Mouse (Mus musculus): ENCODE data around the gene Mllt3.

Gene Mllt3

DNA sequence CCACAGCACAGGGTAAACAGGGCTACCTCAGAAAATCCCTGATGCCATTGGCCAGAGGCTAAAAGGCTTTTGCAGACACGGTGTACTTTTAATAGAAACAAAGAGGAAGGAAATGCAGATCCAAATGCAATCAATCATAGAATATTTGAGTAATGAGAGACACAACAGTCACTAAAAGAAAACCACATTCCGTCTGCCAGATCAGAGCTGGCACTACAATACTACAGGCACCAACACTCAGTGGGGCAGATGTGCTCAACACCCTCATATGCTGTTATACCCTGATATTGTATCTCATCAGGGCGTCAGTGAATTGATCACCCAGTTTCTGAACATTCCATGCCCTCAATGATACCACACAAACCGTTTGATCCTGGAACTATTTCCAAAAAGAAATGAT lies 79.4 kb downstream of the Mllt3 start:
- no peak for DNase-seq (ENCODE audit: low read depth, low spot score)

- no peak for DNase-seq (ENCODE audit: low read depth, low spot score)
Observed at GRCm38 (mm10) chr4:87953268-87953667, 79.9 kb downstream of the Mllt3 start.

DNA sequence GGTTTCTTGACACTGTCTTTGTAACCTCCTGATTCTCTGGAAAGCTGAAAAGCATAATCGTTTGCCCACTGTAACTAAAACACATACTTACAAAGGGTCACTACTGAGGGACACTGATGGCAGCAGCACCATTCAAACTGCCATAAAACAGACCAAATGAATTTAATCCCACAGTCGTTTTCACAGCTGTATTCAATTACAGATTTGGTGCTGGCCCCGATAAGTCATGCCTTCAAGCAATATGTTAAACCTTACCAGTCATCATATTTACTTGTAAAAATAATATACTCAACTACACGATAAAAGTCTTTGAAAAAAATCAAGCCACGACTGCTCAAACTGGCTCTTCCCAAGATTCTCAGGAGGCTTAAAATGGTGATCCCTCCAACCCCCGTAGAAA lies 83.7 kb downstream of the Mllt3 start:
- DNase-seq (ENCODE audit: low read depth, low spot score) = no peak

DNA sequence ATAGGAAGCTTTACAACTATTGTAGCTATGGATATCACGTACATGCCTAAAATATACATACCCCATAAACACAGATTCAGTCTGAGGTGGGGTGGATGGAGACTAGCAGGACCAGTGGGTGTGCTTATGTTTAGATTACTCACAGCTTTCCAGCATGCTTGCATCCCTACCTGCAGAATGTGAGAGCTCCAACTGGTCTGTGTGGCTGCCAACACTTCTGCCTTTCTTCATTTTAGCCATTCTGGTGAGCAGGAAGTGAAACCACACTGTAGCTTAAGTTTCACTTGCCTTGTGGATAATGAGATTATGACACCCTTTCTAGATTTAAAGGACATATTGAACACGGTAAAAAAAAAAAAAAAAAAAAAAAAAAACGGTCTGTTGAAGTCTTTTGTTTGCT lies 88.8 kb downstream of the Mllt3 start:
- DNase-seq (ENCODE audit: low read depth, low spot score) = no peak

DNA sequence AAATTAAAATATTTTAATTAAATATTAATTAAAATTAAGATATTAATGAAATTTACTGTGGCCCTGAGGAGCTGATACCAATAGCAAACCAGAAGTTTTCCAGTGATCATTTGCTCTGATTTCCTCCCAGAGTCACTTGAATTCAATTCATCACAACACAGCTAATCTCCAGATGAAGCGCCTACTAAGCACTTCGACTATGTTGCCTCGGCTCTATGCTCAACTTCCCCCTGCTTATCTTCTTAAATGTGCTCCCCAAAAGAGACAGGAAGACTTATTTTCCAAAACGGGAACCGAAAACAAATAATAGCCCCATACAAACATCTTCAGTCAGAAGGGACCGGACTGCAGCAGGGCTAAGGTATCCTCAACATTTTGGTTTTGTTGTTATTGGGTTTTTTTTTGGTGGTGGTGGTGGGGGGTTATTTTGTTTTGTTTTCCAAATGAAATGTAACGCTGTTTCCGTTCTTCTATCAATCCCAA lies 90.2 kb downstream of the Mllt3 start:
- no peak for DNase-seq (ENCODE audit: low read depth, low spot score)

GRCm38 (mm10) chr4:87939474-87940154 lies 93.5 kb downstream of the Mllt3 start:
- DNase-seq (ENCODE audit: low read depth, low spot score) = no peak

DNA sequence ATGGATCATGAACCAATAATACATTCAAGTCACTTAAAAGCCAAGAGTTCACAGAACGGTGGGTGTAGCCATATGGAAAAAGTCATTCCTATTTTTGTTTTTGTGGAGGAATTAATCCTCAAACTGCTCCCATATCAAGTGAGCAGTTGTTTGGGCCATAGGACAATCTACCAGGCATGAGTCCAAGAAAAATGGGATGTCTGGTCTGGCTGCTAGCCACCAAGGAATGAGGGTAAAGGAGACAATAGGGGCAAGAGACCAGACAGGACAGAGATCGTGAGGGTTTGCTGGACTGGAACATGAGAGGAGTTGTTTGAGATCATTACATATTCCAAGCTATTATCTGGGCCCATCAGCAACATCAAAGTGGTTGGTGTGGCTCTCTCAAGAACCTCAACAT lies 96.8 kb downstream of the Mllt3 start:
- no peak for DNase-seq (ENCODE audit: low read depth, low spot score)

DNA sequence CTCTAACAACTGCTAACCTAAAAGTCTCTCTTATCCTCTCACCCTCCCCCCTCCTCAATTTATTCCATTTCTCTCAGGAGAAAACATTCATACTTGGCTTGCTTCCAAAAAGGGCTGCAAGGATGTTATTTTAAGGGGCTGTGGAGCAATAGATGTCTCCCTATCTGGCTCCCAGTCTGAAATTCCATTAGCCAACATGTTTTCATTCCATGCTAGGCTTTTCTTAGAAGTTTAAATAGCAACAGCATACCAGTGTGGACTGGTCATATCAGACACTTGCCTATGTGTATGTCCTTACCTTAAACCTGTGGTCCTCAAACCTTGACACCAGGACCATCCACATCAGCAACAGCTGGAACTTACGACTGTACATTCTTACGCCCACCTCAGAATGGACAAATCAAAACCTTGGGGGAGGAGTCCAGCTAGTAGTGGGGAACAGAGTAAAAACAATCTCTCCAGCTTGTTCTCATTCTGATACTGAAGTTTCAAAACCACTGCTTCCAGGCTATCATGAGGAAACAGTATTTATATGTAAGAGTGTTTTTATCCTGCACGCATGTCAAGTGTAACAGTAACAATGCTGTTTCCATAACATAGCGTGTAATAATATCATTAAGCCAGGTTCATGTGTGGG lies 99.3 kb downstream of the Mllt3 start:
- DNase-seq (ENCODE audit: low read depth, low spot score) = peak; percentile 55

DNA sequence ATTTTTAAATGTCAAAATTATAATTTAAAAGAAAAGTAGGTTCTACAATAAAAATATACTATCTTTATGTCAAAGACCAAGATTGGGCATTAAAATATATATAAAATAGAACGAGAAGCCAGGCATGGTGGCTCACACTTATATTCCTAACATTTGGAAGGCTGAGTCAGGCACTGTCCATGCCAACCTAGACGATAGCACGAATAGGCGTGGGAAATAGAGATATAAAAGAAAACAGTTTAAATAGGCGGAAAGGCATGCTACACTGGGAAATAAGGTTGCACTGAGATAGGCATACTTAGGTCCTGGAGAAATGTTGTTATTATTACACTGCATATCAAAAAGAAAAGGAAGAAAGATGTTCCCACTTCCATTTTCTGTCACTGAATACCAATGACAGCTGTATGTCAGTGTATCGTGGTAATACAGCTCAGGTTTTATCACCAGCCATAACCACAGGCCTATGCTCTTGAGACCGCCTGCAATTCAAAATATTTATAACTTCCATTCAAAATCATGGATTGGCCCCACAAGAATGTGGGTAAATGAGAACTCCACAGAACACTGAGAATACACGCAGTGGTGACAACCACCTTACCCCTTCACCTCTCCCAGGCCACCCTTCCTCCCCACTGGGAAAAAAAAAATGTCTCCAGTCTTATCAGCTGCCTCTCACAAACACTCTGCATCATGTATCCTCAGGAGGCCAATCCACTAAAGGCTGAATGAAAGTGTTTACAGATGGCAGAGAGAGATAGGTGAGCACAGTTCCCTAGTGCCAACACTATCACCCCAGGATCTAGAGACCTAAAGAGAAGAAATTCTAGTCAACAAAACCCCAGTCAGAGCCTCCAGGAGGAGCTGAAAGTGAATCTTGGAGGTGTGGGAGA lies 102.6 kb downstream of the Mllt3 start:
- no peak for DNase-seq (ENCODE audit: low read depth, low spot score)

- no peak for DNase-seq (ENCODE audit: low read depth, low spot score)
Observed at GRCm38 (mm10) chr4:87928603-87929199, 104.5 kb downstream of the Mllt3 start.

- no peak for DNase-seq (ENCODE audit: low read depth, low spot score)
Observed at GRCm38 (mm10) chr4:87927354-87927753, 105.8 kb downstream of the Mllt3 start.

GRCm38 (mm10) chr4:87920664-87921063 lies 112.5 kb downstream of the Mllt3 start:
- DNase-seq (ENCODE audit: low read depth, low spot score) = no peak

GRCm38 (mm10) chr4:87911172-87911994 lies 121.8 kb downstream of the Mllt3 start:
- DNase-seq (ENCODE audit: low read depth, low spot score) = no peak

GRCm38 (mm10) chr4:87905149-87905771 lies 127.9 kb downstream of the Mllt3 start:
- DNase-seq (ENCODE audit: low read depth, low spot score) = no peak

GRCm38 (mm10) chr4:87904722-87905121 lies 128.4 kb downstream of the Mllt3 start:
- no peak for DNase-seq (ENCODE audit: low read depth, low spot score)

- DNase-seq (ENCODE audit: low read depth, low spot score) = no peak
Observed at GRCm38 (mm10) chr4:87902584-87902983, 130.6 kb downstream of the Mllt3 start.

DNA sequence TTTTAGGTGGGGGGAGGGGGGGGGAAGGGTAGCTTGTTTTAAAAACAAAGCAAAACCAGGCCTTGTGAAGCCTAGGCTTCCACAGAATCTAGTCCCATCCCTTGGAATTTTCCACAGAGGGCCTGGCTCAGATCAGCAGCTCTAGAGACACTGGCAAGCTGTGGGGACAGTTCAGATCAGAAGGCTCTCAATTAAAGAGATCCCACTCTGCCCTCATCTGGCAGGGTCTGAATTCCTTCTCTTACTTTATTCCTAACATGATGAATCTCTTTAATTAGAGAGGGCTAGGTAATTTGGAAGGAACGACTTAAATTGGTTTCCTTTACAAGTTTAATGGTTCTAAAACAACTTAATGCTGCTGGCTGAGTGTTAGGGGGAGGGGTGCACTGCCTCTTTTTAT lies 132.0 kb downstream of the Mllt3 start:
- DNase-seq (ENCODE audit: low read depth, low spot score) = no peak

DNA sequence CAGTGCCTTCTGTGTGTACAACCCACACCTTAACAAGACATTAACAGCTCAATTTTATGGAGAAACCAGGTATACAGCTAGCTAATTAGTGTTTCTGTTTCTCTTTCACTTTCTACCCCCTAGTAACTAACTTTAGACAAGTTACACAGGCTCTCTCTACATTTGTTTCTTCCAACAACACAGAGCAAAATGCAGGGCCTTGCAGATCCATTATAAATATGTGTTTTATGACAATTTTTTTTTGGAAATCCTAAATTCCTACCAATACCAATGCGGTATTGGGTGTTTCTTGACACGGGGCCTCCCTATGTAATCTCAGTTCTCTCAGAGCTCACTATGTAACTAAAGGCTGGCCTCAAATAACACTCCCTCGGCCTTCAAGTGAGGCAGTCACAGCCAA lies 139.7 kb downstream of the Mllt3 start:
- no peak for DNase-seq (ENCODE audit: low read depth, low spot score)

GRCm38 (mm10) chr4:87893012-87893411 lies 140.2 kb downstream of the Mllt3 start:
- no peak for DNase-seq (ENCODE audit: low read depth, low spot score)

DNA sequence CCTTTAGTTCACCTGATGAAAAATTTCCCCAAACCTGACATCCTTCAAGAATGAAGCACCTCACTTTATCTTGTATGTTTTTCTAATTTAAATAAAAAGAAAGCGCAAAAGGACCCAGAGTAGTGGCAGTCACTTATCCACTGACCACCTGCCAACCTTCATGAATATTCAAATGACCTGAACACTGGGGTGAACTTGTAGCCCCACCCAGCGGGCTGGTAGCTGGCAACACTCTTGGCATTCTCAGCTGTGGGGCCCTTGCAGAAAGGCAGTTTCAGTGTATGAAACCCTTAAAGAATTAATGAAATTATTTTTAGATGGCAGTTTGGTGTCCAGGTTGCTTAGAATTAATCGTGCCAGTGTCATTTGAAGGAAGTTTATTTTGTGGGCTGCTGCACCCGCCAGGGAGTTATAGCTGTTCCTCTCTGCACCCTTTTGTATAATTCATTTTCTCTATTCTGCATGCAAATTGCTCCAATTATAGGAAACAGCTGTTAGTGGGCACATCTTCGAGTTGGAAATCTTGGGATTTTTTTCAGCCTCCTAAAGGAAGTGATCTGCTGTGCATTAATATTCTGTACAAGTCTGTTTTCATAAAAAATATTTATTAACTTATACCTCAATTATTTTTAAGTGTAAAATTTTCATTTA lies 149.8 kb downstream of the Mllt3 start:
- no peak for DNase-seq (ENCODE audit: low read depth, low spot score)

All from mesoderm, embryonic 11.5 days (tissue).